Mouse (Mus musculus) G1E-ER4 (cell line): Measurements from ENCODE around the gene Cfap97. TPM values are rescaled to one million over a fixed set of nuclear protein-coding genes. Genes with fewer than 3 reads are reported as not detected.

Experiments used
- GATA1 ChIP-seq: IDR thresholded peaks from one replicate; pipeline ENCODE4 v1.8.0; 2012; ENCODE audit warnings: low read length, inconsistent platforms
- polyA plus RNA-seq: library from polyadenylated mRNA; stranded (reverse); fragments of >175 nt; gene quantifications from 2 replicates; pipeline ENCODE4 v1.2.3, GENCODE M21; 2012

Gene Cfap97
- 1.3 and 1.5 TPM in 2 replicates for polyA plus RNA-seq

DNA sequence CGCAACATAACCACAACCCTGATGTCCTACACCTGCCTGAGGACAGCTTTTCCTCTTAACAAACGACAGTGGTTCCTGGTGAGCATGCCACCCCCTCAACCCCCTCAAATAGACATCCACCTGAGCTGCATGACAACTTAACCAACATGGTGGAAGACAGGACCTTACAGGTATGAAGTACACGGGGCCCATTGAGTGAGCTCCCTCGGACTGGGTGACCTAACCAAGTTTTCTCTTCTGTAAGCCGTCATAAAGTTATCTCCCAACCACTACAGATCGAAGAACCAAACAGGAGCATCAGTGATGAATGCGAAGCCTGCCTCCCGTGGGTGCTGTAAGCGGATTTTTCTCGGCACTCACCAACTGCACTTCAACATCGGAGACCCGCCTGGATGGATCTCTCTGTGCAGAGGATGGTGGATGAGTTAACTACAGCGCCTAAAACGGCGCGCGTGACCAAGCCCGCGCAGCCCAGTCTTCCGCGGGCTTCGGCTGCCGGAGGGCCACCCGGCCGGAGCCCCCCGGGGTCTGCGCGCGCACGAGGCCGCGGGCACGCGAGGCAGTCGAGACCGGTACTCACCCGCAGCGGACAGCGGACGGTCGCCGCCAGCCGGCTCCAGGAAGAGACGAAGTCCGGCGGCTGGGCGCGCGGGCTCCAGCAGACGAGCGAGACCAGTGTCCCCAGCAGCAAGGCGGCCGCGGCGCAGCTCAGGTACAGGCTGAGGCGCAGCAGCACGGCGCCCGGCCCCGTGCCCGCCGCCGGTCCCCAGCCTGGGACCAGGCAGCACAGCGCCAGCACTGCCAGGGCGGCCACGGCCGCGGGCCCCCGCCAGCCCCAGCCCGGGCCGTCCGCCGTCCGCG lies at the start of gene Cfap97:
TSS of gene Cfap97 (plus strand) at position 570 of the 861 bp plus-strand sequence.
- TF ChIP-seq GATA1: no peak

DNA sequence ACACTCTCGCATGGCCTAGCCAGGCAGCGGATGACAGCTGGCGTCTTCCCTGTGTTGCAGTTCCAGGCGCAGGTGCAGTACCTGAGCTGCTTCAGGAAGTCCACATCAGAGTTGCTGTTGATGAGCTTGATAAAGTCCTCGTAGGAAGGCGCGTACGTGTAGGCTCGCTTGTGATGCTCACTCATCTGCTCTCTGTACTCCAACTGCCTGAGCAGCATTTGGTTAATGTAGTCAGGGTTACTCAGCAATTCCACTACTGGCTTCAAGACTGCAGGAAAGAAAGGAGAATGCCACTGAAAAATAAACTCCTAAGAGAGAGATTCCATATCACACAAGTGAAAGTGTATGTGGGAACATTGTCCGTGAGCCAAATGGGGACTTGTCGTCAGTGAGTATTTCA lies 48.1 kb upstream of the Cfap97 start:
- TF ChIP-seq GATA1: no peak

DNA sequence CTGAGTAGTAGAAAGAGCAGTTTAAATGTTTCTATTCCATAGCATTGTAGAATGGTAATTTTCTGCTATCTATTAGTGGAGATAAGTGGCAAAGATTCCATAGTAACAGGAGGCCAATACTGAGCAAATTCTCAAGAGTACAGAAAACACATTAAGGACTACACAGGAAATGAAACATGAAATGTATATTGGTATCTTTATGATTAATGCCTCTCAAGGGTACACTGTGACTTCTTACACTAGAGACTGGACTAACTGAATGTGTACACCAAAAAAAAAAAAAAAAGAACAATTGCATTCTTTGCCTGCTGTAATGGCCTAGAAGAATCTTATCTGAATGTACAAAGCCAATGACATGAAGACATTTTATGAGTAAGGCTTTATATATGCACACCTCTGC lies 43.9 kb upstream of the Cfap97 start:
- no peak for TF ChIP-seq GATA1

DNA sequence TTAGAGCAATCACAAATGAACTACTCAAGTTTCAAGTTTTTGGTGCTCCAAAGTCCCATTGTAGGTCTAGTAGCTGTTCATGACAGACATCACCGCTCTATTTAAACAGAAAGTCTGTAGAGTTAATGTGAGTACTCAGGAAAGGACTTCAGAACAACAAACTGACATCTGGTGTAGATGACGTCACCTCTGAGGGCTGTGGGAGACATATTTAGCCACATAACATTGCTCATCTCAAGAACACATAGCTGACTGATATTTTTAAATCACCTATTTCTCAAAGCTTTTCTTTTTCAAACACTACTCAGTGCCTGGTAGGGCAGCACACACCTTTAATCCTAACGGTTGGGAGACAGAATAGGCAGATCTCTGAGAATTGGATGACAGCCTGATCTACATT lies 34.4 kb upstream of the Cfap97 start:
- no peak for TF ChIP-seq GATA1

DNA sequence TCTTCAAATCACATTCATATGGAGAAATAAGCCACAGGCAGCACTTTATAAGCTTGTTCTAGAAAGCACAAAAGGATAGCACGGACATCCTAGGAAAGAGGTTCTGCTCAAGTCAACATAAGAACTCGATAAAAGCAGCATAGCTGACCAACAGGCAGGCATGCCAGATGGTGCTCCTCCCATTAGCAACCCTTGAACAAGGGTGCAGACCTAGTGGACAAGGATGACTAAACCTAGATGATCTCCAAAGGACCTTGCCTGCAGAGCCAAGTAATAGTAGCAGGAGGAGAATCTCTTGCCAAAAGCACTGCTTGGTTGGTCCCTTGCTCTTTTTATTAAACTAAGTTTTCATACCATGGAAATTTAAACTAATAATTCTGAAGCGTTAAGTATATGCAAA lies 32.4 kb upstream of the Cfap97 start:
- no peak for TF ChIP-seq GATA1

DNA sequence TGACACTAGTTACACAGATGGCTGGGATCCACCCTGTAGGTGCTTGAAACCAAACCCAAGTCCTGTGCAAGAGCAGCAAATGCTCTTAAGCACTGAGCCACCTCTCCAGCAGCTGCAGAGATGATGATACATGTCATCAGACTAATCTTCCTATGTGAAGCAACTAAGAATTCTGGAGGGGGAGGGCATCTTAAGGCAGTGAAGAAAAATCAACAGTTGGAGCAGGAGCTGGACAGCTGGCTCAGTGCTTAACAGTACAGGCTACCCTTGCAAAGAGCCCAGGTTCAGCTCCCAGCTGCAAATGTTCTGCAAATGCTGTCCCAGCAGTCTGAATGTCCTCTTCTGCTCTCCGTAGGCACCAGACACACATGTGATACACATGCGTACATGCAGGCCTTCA lies 29.1 kb upstream of the Cfap97 start:
- TF ChIP-seq GATA1: no peak

DNA sequence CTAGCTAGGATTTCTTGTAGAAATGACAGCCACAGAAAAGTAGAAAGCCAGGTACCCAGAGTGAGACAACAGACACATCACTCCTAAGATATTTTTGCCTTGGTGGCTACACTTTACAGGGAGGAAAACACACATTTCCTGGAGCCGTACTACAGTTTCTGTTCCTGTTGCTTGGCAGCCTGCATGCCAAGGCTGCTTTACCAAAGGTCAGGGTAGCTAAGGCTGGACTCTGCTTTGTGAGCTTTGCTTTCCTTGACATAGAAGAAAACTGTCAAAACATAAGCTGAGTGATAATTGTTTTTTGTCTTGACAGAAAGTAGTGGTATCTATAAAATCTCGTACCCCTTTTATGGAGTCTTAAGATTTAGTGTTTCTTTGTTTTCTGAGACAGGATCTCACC lies 21.1 kb upstream of the Cfap97 start:
- TF ChIP-seq GATA1: no peak

DNA sequence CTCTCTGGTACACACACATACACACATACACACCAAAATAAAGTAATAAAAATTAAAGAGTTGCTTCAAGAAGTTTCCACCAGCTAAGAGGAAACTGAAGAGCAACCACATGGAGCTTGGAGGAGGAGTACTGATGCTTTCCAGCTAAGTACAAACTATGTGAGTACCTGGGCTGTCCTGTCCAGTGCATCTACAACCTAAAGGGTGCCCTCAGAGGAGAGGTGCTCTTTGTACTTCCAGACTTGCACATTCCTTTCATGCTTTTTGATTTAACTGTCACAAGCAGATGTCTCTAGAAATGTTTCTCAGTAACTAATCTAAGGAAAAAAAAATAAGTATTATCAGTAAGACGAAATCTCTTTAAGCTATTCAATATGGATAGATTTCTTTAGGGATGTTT lies 14.2 kb upstream of the Cfap97 start:
- no peak for TF ChIP-seq GATA1

DNA sequence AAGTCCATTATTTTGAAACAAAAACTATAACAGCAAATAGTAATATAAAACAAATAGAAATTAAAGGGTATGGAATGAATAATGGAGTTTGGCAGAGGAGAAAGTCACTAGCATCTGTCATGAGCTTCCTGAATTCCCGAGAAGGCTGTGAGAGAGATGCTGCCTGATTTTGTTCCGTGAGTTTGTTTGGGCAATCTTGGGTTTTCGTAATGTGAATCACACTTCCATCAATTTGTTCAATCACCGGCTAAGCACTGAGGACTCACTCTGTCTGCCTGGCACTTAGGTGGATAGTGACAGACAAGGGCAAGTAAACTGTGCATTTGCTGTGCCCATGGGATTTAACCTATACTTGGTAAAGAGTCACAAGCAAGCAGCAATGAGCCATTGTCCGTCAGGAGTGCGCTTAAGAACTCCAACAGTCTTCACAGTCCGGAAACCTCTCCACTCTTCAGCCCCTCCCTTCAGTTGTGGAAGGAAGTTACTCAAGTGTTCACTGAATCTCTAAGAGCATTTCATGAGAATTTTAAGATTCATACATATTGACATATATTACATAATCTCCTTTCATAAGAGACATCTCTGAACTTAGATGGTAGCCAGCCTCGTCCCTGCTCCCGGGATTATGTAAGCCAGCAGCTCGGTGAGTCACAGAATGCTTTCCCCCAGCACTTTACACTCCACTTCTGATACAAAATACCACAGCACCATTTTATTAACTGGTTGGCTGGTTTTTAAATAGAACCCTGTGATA lies 13.6 kb upstream of the Cfap97 start:
- TF ChIP-seq GATA1: no peak

DNA sequence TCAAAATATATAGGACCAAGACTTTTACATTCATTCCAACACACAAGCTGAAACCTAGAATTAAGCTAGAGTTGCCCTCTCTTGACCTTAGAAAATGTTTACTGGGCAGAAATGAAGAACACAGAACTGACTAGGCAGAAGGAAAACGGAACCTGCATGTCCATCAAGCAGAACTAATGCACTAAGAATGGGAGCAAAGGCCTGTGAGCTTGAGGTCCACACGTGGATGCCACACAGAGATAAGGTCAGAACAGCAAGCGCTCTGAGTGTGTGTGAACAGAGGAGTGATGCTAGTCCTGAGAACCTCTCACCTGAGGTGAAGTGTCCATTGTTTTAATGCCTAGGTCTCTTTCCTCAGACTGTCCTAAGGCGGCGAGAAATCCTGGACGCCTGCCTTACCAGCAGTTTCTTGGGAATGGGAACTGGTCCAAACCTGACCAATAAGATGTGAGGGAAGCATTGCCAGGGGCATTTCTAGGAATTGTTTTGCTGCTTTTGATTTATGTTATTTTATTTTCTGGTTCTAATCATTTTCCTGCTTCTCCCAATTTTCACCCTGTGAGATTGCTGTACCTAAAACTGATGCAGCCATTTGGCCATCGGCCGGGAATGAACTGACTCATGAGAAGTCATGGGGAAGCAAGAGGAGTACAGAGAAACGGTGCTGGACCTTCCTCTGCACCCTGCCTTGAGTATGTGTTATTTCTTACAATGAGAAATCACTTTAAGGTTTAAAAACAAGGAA lies 11.0 kb upstream of the Cfap97 start:
- TF ChIP-seq GATA1: no peak

DNA sequence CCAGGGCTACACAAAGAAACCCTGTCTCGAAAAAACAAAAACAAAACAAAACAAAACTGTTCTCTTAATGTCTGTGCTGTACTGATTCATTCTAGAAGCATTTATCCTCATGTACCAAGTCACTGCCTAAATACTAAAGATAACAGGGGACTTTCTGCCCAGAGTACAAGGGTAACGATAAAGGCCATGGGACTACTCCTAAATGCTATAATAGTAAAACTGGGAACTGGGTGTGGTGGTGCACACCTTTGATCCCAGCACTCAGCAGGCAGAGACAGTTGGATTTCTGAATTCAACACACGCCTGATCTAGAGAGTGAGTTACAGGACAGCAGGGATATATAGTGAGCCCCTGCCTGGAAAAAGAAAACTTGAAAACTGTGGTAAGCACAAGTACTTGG lies 9.9 kb upstream of the Cfap97 start:
- no peak for TF ChIP-seq GATA1

DNA sequence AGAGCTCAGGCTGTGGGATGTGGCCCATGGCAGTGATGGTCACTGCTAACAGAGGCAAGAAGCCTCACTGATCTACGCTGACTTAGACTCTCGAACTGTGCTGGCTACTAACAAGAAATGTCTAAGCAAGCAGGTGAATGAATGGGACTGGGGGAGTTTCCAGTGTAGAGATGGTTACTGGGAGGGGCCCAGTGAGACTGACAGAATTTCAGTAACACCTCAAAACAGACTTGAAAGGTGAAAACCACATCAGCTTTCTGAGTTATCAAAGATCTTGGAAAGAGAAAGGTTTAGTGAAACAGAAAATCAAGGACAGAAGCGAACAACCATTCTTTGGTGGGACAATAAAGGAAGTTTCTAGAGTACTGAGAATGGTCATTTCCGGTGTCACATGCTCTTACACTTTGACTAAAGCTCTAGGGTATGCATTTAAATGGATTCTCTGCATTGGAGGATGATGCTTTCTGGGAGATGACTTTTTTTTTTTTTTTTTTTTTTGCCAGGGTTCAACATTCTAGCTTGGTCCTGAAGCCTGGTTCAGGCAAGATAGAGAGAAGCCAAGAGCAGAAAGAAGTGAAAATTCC lies 9.0 kb upstream of the Cfap97 start:
- no peak for TF ChIP-seq GATA1

DNA sequence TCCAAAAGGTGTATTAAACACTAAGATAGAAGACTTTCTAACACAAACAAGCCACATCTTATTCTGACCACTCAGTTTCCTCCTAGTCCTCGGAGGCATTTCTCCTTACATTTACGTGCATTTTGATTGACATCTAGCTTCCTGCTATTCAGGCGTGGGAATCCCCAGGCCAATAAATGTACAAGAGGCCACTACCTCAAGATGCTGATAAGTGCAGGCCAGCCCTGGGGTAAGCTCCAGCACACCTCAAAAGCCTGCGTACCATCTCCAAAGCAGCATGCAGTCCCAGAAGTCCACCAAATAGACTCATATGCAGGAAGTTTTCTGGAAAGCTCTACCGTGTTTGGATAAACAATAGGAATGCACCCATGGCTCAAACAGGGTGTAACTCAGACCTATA lies 8.1 kb upstream of the Cfap97 start:
- TF ChIP-seq GATA1: no peak

DNA sequence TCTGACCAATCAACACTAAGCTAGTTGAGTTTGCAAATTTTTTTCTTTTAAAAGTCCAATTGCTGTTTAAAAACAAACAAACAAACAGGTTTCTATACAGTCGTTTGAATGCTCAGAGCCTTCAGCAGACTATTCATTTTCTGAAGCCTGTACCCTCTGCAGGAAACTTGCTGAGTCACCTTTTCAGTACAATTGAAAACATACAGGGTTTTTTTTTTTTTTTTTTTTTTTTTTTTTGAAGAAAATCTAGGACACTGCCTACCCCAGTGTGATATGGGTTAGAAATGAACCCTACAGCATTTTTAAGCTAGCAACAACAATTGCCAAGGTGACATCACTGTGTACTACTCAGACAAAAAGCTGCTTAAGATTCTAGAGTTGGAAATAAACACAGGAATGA lies 7.6 kb upstream of the Cfap97 start:
- TF ChIP-seq GATA1: no peak

DNA sequence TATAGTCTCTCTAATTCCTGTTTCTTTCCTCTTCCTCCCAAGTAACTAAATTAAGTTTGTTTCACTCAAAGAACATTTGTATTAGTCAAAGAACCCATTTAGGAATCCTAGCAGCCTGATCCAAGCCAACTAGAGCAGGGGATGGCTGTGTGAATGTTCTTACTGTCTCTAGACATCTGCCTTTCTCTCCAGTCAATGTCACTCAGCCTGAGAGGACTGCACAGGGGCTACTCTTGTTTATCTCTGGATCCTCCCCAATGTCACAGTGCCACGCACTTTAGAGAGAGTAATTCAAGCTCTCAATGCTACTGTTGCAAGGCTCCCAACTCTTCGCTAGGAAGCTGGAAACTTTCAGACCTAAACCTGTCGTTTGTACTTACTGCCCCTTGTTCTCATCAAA lies 5.4 kb upstream of the Cfap97 start:
- no peak for TF ChIP-seq GATA1

DNA sequence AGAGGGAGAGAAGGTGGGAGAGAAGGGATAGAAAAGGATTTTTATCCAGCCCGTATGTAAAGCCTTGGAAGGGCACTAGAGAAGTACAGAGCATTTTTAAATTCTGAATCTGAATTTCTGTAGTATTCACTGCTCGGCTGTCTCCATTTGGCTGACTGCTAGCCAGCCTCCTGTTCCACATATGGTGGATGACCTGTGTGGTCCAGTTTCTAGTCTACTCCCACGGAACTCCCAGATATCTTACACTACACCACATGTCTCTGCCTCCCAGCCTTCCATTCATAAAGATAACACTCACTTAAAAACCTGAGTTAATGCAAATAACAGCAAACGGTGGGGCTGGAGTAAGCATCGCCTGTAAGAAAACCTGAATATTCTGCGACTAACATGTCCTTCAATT lies 2.3 kb upstream of the Cfap97 start:
- TF ChIP-seq GATA1: no peak
